Mouse (Mus musculus) urinary bladder, postnatal 25 days (tissue): ENCODE measurements at regions not wholly inside any gene's neighbourhood (a gene's known extent, or its start where the extent isn't known, plus 50 kb on each side); places are given as distances from the start of the nearest gene placed in this dataset.

Experiments used
- DNase-seq: peaks from one replicate; pipeline ENCODE4 v3.0.0; 2022; ENCODE audit warnings: low spot score

DNA sequence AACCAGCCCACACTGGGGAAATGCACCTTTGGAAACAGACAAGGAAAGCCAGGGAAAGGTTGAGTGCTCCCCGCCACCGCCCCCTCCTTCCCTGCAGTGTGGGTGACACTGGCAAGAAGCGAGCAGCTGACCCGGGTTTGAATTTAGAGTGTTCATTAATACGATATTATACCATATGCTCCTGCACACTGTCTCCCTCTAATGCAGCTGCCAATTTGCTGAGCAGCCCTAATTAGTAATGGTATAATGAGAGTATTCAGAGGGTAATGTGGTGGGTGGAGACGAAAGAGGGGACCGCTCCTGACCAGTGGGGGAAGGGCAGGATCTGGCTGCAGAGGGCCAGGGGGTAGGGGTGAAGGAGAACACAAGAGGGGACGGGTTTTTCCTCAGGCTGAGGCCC, 111.9 kb upstream of the Lhx1 start:
- no peak for DNase-seq

DNA sequence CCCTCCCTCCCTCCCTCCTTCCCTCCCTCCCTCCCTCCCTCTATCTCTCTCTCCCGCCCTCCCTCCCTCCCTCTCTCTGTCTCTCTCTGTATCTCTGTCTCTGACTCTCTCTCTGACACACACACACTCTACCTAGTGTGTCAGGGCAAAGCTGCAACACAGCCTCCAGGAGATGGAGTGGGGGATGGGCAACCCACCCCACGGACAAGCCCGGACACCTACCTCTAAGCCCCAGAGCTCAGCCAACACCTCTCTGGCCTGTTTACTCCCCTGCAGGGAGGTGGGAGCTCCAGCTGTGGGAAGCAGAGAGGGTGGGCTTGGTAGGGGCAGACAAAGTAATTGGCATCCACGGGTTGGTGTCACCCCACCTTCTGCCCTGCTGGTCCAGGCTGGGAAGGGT, 109.7 kb upstream of the Lhx1 start:
- no peak for DNase-seq

DNA sequence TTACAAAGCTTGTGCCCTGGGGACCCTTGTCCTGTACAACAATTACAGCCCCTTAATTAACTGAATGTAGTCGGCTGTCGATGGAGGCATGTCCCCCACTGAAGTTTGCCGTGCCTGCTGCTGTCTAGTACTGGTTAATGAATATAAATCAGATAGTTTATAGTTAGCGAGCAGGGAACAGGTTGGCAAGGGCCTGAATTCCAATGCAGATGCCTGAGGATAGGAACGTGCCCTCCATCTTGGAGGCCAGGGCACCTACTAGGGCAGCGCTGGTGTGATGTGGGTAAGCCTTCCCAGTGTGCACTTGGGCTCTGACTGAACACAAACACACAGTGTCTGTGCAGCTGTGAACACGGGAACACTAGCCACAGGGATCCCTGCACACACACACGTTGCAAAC, 108.0 kb upstream of the Lhx1 start:
- DNase-seq = no peak

DNA sequence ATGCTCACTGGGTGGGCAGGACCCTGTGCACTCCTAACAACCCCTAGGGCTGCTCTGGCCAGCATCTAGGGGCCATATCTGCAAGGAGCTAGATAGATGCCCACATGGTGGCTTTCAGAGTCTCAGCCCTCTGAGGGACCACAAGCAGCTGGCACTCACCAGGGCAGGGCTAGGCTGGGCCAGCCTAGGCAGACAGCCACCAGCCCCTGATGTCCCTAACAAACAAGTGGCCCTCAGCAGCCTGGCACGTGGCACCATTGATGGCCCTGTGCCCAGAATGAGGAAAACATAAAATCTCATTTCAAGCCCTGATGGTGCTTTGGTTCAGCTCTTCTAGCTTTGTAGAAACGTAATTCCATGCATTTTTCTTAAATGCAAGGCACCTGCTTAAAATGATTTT, 102.8 kb upstream of the Lhx1 start:
- no peak for DNase-seq

DNA sequence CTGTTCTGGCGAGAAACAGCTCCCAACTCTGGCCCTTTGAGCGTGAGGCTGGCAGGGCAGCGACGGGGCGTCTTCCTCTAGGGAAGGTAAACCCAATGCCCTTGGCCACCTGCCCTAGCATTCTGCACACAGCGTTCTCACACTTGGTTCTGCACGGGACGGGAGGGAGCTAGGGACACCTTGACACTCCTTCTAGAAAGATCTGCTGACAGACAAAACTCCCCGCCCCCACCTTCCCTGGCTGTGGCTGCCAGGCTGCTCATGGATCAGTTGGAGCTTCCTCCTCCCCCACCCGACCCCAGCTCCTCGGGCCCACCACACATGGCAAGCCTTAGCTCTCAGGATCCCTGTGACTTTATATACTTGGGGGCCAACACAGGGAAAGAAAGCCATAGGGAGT, 102.3 kb upstream of the Lhx1 start:
- no peak for DNase-seq

DNA sequence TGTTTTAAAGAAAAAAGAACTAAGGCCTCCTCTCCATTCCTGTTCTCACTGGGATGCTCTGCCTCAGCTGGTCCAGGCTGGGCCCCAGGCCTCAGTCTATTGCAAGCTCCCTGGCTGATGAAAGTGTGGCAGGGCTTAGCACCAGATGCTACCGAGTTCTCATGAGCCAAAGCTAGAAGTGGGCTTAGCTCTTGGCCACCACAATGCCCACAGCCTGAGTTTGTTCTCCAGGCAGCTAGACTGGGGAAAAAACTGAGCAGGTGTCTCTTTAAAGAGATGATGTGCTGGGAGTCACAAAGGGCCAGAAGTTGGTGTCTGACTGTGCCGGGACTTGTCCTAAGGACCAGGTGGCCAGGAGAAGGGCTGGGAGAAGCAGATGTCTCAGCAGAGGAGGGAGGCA, 101.9 kb upstream of the Lhx1 start:
- no peak for DNase-seq

DNA sequence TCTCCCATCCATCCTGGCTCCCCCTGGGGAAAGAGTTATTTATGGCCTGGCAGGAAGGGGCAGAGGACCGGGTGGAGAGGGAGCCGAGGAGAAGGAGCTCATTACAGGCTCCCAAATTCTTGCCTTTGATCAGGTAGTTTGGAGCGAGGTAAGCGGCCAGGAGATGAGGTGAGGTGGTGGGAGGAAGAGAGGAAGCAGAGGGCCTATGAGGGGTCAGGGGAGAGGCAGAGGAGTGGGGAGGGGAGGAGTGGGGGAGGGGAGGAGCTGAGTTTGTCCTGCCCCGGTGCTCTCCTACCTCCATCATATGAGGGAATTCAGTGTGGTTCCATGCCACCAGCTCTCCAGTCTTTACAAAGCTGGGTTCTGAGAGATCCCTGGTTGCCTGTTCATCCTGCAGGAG, 98.8 kb upstream of the Lhx1 start:
- DNase-seq = no peak

DNA sequence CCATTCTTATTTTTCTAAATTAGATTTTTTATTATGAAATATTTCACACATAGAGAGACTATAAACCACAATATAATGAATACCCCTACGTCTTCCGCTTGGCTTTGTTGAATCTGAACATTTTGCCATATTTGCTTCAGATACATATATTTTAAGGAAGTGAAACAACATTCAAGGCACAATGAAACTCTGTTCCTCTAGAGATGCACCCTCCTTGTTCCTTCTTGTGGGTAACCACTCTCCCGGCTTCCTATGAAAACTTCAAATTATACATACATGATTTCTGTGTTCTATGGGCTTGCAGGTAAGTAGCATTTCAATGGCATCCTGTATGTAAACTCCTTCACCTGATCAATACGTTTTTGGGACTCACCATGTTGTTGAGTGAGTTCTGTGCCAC, 94.4 kb upstream of the Lhx1 start:
- DNase-seq = no peak

DNA sequence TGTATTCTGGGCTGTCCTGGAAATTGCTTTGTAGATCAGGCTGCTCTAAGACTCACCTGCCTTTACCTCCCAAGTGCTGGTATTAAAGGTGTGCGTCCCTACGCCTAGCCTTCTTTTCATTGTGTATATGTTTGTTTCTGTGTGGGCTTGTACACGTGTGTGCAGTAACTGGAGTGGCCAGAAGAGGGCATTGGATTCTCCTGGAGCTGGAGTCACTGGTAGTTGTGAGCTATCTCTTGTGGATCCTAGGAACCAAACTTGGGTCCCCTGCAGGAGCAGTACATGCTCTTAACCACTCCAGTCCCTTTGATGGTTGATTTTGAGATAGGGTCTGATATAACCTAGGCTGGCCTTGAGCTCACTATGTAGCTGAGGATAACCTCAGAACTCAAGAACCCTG, 93.2 kb upstream of the Lhx1 start:
- no peak for DNase-seq

DNA sequence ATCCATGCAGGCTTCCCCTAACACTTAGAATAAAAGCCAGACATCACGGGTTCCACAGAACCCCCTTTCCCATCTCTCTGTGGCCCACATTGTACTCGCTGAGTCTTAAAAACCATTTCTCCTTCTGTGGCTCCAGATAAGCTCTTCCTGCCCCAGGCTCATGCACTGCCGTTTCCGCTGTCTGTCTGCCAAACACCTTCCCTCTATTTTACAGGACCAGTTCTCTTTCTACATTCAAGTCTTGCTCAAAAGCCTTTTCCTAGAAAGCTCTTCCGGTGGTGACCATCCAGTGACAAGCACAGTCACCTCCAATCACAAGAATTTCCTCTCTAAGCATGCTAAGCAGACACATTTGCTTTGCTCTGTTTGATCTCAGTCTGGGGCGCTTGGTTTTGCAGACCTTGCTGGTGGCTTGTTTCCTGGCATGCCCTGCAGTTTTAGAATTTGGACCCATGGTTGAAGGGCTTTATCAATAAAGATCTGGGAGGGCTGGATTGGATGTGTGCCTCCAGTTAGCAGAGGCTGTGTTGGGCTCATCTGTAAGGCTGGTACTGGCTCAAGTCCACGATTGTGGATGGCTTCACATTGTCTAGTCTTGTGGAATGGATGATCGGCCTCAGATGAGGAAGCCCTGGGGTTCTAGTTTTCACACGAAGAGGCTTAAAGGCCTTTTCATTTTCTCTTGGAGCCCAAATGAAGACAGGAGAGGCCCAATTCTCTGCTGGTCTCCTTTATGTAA, 87.8 kb upstream of the Lhx1 start:
- DNase-seq = no peak

DNA sequence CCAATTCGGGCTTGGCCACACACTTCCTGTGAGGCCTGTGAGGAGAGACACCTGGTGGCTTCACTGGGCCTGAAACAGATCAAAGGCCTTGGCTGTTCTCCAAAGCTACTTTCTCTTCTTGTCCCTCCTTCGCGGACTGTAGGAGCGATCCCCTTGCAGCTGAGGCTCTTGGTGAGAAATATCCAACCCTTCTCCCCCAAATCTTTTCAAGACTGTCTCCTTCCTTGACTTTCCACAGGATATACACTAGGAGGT, 86.2 kb upstream of the Lhx1 start:
- DNase-seq = no peak

DNA sequence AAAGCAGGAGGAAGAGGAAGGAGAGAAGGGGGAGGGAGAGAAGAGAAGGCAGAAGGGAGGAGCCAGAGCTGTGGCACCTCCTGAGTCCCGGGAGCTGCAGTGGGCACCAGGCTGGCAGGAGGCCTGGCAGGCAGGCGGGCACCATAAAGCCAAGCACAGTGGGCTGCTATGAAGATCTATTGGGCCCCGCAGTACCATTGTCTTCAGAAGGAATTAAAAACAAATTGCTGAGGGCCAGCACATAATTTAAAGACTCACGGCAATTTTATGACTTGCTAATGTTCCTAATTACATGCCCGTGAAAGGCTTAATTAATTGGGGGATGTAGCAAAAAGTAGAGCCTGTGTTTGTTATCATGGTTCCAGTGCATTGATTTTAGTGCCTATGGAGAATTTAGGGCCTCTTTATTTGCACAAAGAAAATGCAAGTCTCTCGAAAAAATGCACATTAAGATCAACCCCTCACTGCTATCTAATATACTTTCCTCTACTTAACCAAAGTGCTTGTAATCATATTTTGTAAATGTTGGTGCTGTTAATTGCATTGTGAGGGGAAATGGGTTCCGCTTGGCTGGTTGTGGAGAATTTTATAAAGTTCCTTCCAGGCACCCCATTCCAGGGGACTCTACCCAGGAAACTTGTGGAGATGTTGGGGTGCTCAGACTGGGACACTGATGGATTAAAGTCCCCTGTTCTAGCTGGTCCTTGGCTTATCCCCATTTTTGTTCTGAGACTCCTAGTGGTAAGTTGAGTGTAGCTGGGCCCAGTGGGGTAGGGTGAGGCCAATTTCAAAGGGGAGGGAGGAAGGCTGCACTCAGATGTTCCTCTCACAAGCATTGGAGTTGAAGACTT, 85.7 kb upstream of the Lhx1 start:
- DNase-seq = no peak

DNA sequence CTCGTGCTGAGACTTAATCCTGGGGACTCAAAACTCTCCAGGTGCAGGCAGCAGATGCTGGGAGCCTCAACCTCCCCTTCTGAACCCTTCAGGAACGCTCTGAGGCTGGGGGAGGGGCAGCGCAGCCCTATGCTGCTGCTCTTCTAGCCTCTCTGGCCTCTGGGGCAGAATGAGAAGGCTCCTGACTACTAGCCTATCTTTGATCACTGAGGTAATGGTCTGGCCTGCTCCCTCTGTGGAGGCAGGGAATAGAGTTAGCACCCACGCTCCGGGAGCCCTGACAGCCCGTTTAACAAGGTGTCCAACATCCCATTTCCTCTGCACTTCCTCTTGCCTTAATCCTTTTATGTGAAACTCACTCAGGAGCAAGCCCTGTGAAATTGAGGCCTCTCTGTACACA, 79.4 kb upstream of the Lhx1 start:
- no peak for DNase-seq

DNA sequence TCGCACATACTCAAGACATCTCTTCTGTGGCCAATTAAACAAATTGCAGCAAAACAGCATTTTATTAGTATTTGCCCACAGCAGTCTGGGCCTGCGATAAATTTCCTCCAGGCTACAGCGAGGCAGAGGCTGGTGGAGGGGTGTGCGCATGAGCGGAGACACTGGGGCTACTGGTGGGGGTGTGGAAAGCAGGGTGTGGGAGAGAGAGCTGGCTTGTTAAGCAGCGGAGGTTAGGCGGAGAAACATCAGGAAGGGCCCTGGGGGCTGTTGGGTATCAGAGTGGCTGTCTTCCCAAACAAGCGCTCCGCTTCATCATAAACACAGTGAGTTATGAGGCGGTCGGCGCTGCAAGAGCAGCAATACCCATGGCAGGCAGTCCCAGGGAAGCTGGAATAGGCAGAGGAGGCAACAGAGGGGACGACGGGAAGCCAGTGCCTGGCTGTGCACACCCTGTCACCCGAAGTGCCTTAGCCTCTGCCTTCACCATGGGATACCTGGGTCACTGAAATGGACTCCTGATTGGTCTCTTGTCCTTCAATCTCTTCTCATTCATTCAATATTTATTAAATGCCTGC, 74.0 kb upstream of the Lhx1 start:
- DNase-seq = no peak

DNA sequence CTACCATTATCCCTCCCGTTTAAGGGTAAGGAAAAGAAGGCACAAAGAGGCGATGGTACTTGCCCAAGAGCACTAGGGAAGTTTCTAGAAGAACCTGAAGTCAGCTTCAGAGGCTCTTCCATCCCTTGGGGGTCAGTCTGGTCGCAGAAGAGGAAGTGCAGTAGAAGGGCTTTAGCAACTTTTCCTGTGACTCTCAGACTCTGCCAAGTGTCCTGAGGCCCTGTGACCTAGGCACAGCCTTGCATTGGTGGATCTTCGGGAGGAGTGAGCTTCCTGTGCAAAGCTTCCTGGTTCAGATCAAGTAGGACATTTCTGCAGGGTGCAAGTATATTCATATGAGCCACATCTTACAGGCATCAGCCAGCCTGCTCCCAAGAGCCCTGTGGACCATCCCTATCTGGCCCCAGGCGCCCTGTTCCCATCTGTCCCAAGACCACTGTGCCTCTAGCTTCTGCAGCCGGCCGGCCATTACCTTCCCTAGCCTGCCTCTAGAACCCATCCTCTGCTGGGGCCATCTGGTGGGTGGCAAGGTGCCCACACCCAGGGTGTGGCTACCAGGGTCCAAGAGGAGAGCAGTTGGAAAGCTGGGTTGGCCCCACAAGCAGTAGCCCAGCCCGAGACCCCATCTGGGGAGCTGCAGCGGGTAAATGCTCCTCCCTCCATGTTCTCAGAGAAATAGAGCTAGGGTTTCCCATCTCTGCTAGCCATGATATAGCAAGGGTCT, 72.4 kb upstream of the Lhx1 start:
- DNase-seq = no peak

DNA sequence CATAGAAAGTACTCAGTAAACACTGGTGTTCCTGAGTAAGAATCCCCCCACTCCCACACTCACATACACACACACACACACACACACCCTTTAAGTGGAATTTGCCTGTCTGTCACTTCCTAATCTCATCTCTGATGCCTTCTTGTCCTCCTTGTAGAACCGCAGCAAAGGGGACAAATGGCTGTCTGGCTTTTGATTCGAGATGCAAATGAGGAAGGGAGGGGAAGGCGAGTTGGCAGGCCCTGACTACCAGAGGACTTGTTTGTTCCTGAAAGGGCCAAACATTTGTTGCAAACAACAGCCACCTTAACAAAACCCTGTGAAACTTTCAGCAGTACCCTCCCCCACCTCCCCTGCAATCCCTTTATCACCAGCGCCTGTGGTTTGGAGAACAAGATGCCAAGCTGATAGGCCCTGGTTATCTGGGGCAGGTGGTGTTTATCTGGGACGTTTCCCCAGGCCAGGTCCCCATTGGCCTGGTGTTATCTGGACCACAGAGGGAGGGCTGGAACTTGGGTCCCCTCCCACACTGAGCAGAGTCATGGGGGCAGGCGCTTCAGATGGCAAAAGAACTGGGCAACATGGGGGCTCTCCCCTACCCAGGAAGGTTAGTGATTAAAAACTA, 67.5 kb upstream of the Lhx1 start:
- DNase-seq = no peak

DNA sequence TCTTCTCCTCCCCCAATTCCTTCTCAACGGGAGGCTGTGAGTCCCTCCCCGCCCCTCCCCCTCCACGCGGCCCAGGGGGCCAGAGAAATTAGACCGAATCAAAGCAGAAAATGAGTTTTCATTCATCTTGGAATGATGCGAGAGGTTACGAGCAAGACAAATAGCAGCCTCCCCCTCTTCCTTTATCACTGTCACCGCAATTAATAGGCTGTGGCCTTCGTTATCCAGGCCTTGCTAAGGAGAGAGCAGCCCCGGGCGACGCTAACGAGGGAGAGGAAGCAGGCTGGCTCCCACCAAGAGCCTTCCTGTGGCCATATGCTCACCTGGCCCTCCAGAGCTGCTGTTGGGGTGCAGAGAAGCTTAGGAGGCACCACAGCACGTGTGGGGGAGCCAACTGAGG, 61.8 kb upstream of the Lhx1 start:
- DNase-seq = no peak

DNA sequence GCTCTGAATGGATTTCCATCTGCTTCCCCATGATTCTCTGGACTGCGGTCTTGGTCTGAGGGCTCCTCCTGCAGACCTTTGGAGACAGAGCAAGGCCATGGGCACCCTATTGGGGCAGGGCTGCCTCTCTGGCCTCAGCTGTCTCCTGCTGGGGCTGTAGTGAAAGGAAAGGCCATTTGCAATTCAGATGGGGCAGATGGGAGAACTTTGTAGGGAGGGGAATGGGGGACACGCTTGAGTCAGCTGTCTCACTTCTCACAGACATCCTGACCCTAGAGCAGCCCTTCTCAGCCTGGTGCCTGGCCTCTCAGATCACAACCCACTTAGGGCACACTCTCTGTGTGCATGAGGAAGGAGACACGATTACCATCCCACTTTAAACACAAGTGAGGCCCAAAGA, 60.3 kb upstream of the Lhx1 start:
- DNase-seq = no peak

DNA sequence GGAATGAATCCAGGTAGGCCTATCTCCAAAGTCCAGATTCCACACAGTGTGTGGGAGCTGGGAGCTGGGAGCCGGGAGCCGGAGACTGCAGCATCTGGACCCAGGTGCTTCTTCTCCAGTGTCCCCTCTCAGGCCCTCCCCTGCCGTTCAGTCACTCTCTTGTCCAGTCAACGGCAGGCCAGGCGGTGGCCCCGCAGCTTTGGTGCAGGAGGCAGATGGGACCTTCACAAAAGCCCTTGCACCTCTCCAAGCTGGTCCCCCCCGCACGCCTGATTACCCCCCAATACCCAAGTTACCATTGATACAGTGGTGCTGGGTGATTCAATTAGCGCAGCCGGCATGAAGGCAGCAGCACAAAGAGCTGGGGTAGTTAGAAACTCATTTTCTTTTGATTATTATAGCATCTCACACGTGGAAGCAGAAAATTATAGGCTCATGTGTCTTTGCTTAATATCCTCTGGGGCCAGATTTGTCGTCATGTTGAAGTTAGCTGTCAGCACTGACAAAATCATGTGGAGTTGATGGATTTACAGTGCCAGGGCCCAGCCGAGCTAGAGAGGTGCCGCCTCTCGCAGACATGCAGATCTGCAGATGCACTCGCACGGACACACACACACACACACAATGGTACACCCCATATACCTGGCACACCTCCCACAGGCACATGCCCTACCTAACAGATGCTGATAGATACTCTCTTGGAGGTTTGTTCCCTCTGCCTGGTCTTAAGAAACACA, 53.6 kb upstream of the Lhx1 start:
- no peak for DNase-seq
